Mouse (Mus musculus) heart, embryonic 12.5 days (tissue): ENCODE measurements at regions not wholly inside any gene's neighbourhood (a gene's known extent, or its start where the extent isn't known, plus 50 kb on each side); places are given as distances from the start of the nearest gene placed in this dataset.
A peak's percentile ranks its signal among the peaks of the same experiment; 100 is the strongest.

Experiments used
- ATAC-seq: fragments of 200-750 bp; cut with Nextera tagmentation; 2 replicates; pipeline ENCODE4 v1.8.0; 2017; ENCODE audit warnings: moderate TSS enrichment, moderate library complexity; ENCODE audit not compliant: insufficient number of reproducible peaks, low FRiP score
- H3K27ac ChIP-seq: fragments of 300-500 bp; sonication (generic); 2 replicates; pipeline ENCODE4 v1.5.1; 2016; ENCODE audit warnings: mild to moderate bottlenecking, moderate library complexity; ENCODE audit not compliant: poor library complexity, severe bottlenecking
- H3K27me3 ChIP-seq: fragments of 300-500 bp; sonication (generic); replicated peaks from 2 replicates; pipeline ENCODE4 v1.6.1; 2016; ENCODE audit warnings: mild to moderate bottlenecking, moderate library complexity
- H3K36me3 ChIP-seq: fragments of 300-500 bp; sonication (generic); 2 replicates; pipeline ENCODE4 v1.6.1; 2016; ENCODE audit warnings: mild to moderate bottlenecking, moderate library complexity
- H3K4me1 ChIP-seq: fragments of 300-500 bp; sonication (generic); replicated peaks from 2 replicates; pipeline ENCODE4 v1.6.1; 2016; ENCODE audit warnings: mild to moderate bottlenecking
- H3K4me2 ChIP-seq: fragments of 300-500 bp; sonication (generic); 2 replicates; pipeline ENCODE4 v1.6.1; 2016; ENCODE audit warnings: mild to moderate bottlenecking, moderate library complexity
- H3K4me3 ChIP-seq: fragments of 300-500 bp; sonication (generic); 2 replicates; pipeline ENCODE4 v1.5.1; 2016; ENCODE audit warnings: mild to moderate bottlenecking
- H3K9ac ChIP-seq: fragments of 300-500 bp; sonication (generic); 2 replicates; pipeline ENCODE4 v1.6.1; 2016; ENCODE audit warnings: mild to moderate bottlenecking, moderate library complexity
- H3K9me3 ChIP-seq: fragments of 300-500 bp; sonication (generic); replicated peaks from 2 replicates; pipeline ENCODE4 v1.6.1; 2016; ENCODE audit warnings: mild to moderate bottlenecking, moderate library complexity
- WGBS: fragments of 180-500 bp; shearing (Covaris S2); methylation state at CpG from one replicate; pipeline ENCODE4 v1.1.7; 2016; 5-methylcytosine and 5-hydroxymethylcytosine counted together

- H3K4me1 ChIP-seq = peaks cover 8% of the 10 kb centered on the region
- no peak overlapping the region for H3K4me3 ChIP-seq
- no peak overlapping the region for H3K27ac ChIP-seq
- no peaks in the 10 kb centered on the region for H3K9me3 ChIP-seq
- no peak overlapping the region for H3K4me2 ChIP-seq
- H3K9ac ChIP-seq = no peak overlapping the region
- H3K36me3 ChIP-seq = no peaks in the 10 kb centered on the region
- ATAC-seq = no peak
- H3K27me3 ChIP-seq = no peaks in the 10 kb centered on the region
Measured at GRCm38 (mm10) chr10:99531556-99531955, 227.9 kb downstream of the Csl start.

- H3K27ac ChIP-seq = no peak overlapping the region
- no peaks in the 10 kb centered on the region for H3K27me3 ChIP-seq
- H3K9me3 ChIP-seq = no peaks in the 10 kb centered on the region
- H3K4me2 ChIP-seq = no peak overlapping the region
- H3K4me3 ChIP-seq = no peak overlapping the region
- H3K4me1 ChIP-seq = peaks cover 8% of the 10 kb centered on the region
- WGBS = 62% methylated on average over 7 of the region's 7 CpGs
- ATAC-seq = no peak
- H3K9ac ChIP-seq = no peak overlapping the region
- no peaks in the 10 kb centered on the region for H3K36me3 ChIP-seq
Measured at GRCm38 (mm10) chr10:99531992-99532391, 227.5 kb downstream of the Csl start.

GRCm38 (mm10) chr10:99532697-99533119 lies 226.8 kb downstream of the Csl start:
- no peak for ATAC-seq
- H3K4me3 ChIP-seq = no peak overlapping the region
- no peaks in the 10 kb centered on the region for H3K9me3 ChIP-seq
- H3K4me1 ChIP-seq = peaks cover 8% of the 10 kb centered on the region
- H3K27me3 ChIP-seq = no peaks in the 10 kb centered on the region
- no peak overlapping the region for H3K27ac ChIP-seq
- WGBS = 68% methylated on average over 3 of the region's 3 CpGs
- no peaks in the 10 kb centered on the region for H3K36me3 ChIP-seq
- H3K4me2 ChIP-seq = no peak overlapping the region
- no peak overlapping the region for H3K9ac ChIP-seq

GRCm38 (mm10) chr10:99533468-99533867 lies 226.0 kb downstream of the Csl start:
- Histone ChIP-seq H3K27ac (peak overlapping the region; percentile 63), H3K4me1 (peaks cover 8% of the 10 kb centered on the region), H3K4me2 (no peak overlapping the region), H3K4me3 (no peak overlapping the region), H3K9me3 (no peaks in the 10 kb centered on the region), H3K36me3 (no peaks in the 10 kb centered on the region), H3K9ac (no peak overlapping the region), H3K27me3 (no peaks in the 10 kb centered on the region)
- WGBS = 46% methylated on average over 4 of the region's 4 CpGs
- no peak for ATAC-seq

- no peak overlapping the region for H3K27ac ChIP-seq
- 61% methylated on average over 7 of the region's 7 CpGs for WGBS
- no peaks in the 10 kb centered on the region for H3K36me3 ChIP-seq
- H3K9me3 ChIP-seq = no peaks in the 10 kb centered on the region
- H3K4me1 ChIP-seq = peaks cover 4% of the 10 kb centered on the region
- no peak overlapping the region for H3K9ac ChIP-seq
- no peak for ATAC-seq
- no peaks in the 10 kb centered on the region for H3K27me3 ChIP-seq
- H3K4me2 ChIP-seq = no peak overlapping the region
- no peak overlapping the region for H3K4me3 ChIP-seq
Measured at GRCm38 (mm10) chr10:99534237-99534636, 225.2 kb downstream of the Csl start.

- Histone ChIP-seq H3K9me3 (no peaks in the 10 kb centered on the region), H3K4me3 (no peak overlapping the region), H3K9ac (no peak overlapping the region), H3K4me1 (no peaks in the 10 kb centered on the region), H3K36me3 (no peaks in the 10 kb centered on the region), H3K27ac (no peak overlapping the region), H3K4me2 (no peak overlapping the region), H3K27me3 (no peaks in the 10 kb centered on the region)
- ATAC-seq = no peak
- WGBS = 67% methylated on average over 5 of the region's 5 CpGs
Measured at GRCm38 (mm10) chr10:99538639-99539038, 220.8 kb downstream of the Csl start.

GRCm38 (mm10) chr10:99552373-99552772 lies 207.1 kb downstream of the Csl start:
- H3K4me2 ChIP-seq = no peak overlapping the region
- H3K9ac ChIP-seq = no peak overlapping the region
- no peak for ATAC-seq
- no peaks in the 10 kb centered on the region for H3K27me3 ChIP-seq
- H3K4me1 ChIP-seq = no peaks in the 10 kb centered on the region
- no peak overlapping the region for H3K4me3 ChIP-seq
- no peak overlapping the region for H3K27ac ChIP-seq
- no peaks in the 10 kb centered on the region for H3K36me3 ChIP-seq
- WGBS = 81% methylated on average over 4 of the region's 4 CpGs
- no peaks in the 10 kb centered on the region; the same call in none of the 2 replicates for H3K9me3 ChIP-seq

GRCm38 (mm10) chr10:99552836-99553540 lies 206.5 kb downstream of the Csl start:
- WGBS = 86% methylated on average over 12 of the region's 12 CpGs

GRCm38 (mm10) chr10:99555021-99555420 lies 204.4 kb downstream of the Csl start:
- Histone ChIP-seq H3K9me3 (no peaks in the 10 kb centered on the region; the same call in none of the 2 replicates), H3K4me2 (no peak overlapping the region), H3K27ac (no peak overlapping the region), H3K4me1 (no peaks in the 10 kb centered on the region), H3K36me3 (no peaks in the 10 kb centered on the region), H3K4me3 (no peak overlapping the region), H3K27me3 (no peaks in the 10 kb centered on the region), H3K9ac (no peak overlapping the region)
- no peak for ATAC-seq
- WGBS = 83% methylated on average over 2 of the region's 2 CpGs

More at GRCm38 (mm10) chr10:99552836-99553540, 206.5 kb downstream of the Csl start:
- no peaks in the 10 kb centered on the region for H3K36me3 ChIP-seq
- no peak overlapping the region for H3K9ac ChIP-seq
- no peak overlapping the region for H3K4me3 ChIP-seq
- no peak overlapping the region for H3K27ac ChIP-seq
- no peaks in the 10 kb centered on the region for H3K4me1 ChIP-seq
- ATAC-seq = no peak
- no peaks in the 10 kb centered on the region; the same call in none of the 2 replicates for H3K9me3 ChIP-seq
- H3K4me2 ChIP-seq = no peak overlapping the region
- H3K27me3 ChIP-seq = no peaks in the 10 kb centered on the region

GRCm38 (mm10) chr10:99555658-99556352 lies 203.7 kb downstream of the Csl start:
- no peak overlapping the region for H3K27ac ChIP-seq
- H3K9me3 ChIP-seq = no peaks in the 10 kb centered on the region; the same call in none of the 2 replicates
- H3K36me3 ChIP-seq = no peaks in the 10 kb centered on the region
- ATAC-seq = no peak
- H3K9ac ChIP-seq = no peak overlapping the region
- no peak overlapping the region for H3K4me2 ChIP-seq
- 66% methylated on average over 12 of the region's 12 CpGs for WGBS
- H3K4me3 ChIP-seq = no peak overlapping the region
- H3K4me1 ChIP-seq = peaks cover 3% of the 10 kb centered on the region
- no peaks in the 10 kb centered on the region for H3K27me3 ChIP-seq

- Histone ChIP-seq H3K27ac (no peak overlapping the region), H3K4me1 (peaks cover 9% of the 10 kb centered on the region), H3K4me3 (no peak overlapping the region), H3K4me2 (no peak overlapping the region), H3K9ac (no peak overlapping the region), H3K27me3 (no peaks in the 10 kb centered on the region), H3K9me3 (no peaks in the 10 kb centered on the region; the same call in 1 of the 2 replicates), H3K36me3 (no peaks in the 10 kb centered on the region)
- no peak for ATAC-seq
- WGBS = 68% methylated on average over 11 of the region's 11 CpGs
Measured at GRCm38 (mm10) chr10:99556353-99557036, 203.0 kb downstream of the Csl start.
